Mouse (Mus musculus): ENCODE measurements at regions not wholly inside any gene's neighbourhood (a gene's known extent, or its start where the extent isn't known, plus 50 kb on each side); places are given as distances from the start of the nearest gene placed in this dataset.

GRCm38 (mm10) chr17:9927724-9928123 lies 258.2 kb upstream of the Pabpc6 start:
- Histone ChIP-seq H3K4me3 (replicated peaks in 1 of 3; ENCODE audit: low read depth in 2 of 3, low read length in 2 of 3, poor library complexity in 1 of 3) (no peak overlapping the region), H3K36me3 (replicated peaks in 1 of 2; ENCODE audit: control insufficient read depth in 1 of 2, insufficient read depth in 1 of 2, low read length in 1 of 2) (no peaks in the 10 kb centered on the region), H3K9ac (ENCODE audit: insufficient read depth, low read depth) (no peak overlapping the region), H3K79me2 (replicated peaks; ENCODE audit: control insufficient read depth, extremely low read depth, insufficient read depth, poor library complexity, severe bottlenecking) (no peaks in the 10 kb centered on the region), H3K9me3 (replicated peaks; ENCODE audit: low read length) (no peaks in the 10 kb centered on the region), H3K4me2 (ENCODE audit: insufficient read depth, low read depth, poor library complexity, severe bottlenecking) (no peak overlapping the region), H3K4me1 (ENCODE audit: control insufficient read depth in 1 of 2, insufficient read depth in 2 of 2) (peaks cover 2 to 7% of the 10 kb centered on the region in 2 experiments; a peak in 2 of 4 replicates), H3K27me3 (replicated peaks) (no peaks in the 10 kb centered on the region), H3K27ac (ENCODE audit: insufficient read depth, low read depth) (no peak overlapping the region)
- TF ChIP-seq UBTF (IDR thresholded peaks at IDR 0.05; ENCODE audit: low read depth, low read length) = no peak
- no peak for TF ChIP-seq ZNF384 (IDR thresholded peaks at IDR 0.05; ENCODE audit: low read depth, low read length)
- in situ Hi-C loops (cut with MboI; ENCODE audit: low pct_ligation_motif_present, low pct_unique_long_range_greater_than_20kb, low sequenced_read_pairs) (no loop called here), dilution Hi-C loops (cut with MboI; ENCODE audit: extremely low pct_ligation_motif_present, extremely low pct_unique_long_range_greater_than_20kb, low sequenced_read_pairs) (no loop called here)
- no peak for DNase-seq (ENCODE audit: extremely low read depth)

- Histone ChIP-seq H3K27me3 (replicated peaks) (no peaks in the 10 kb centered on the region), H3K36me3 (replicated peaks in 1 of 2; ENCODE audit: control insufficient read depth in 1 of 2, insufficient read depth in 1 of 2, low read length in 1 of 2) (no peaks in the 10 kb centered on the region), H3K4me1 (ENCODE audit: control insufficient read depth in 1 of 2, insufficient read depth in 2 of 2) (peaks cover 2 to 7% of the 10 kb centered on the region in 2 experiments; a peak in 2 of 4 replicates), H3K4me2 (ENCODE audit: insufficient read depth, low read depth, poor library complexity, severe bottlenecking) (no peak overlapping the region), H3K9me3 (replicated peaks; ENCODE audit: low read length) (no peaks in the 10 kb centered on the region), H3K27ac (ENCODE audit: insufficient read depth, low read depth) (no peak overlapping the region), H3K79me2 (replicated peaks; ENCODE audit: control insufficient read depth, extremely low read depth, insufficient read depth, poor library complexity, severe bottlenecking) (no peaks in the 10 kb centered on the region), H3K4me3 (replicated peaks in 1 of 3; ENCODE audit: low read depth in 2 of 3, low read length in 2 of 3, poor library complexity in 1 of 3) (no peak overlapping the region), H3K9ac (ENCODE audit: insufficient read depth, low read depth) (no peak overlapping the region)
- TF ChIP-seq PAX5 (IDR thresholded peaks at IDR 0.05; ENCODE audit: low read length) (no peak), MXI1 (IDR thresholded peaks at IDR 0.05; ENCODE audit: low read depth, low read length) (no peak), ETS1 (conservative IDR thresholded peaks at IDR 0.05; ENCODE audit: low read depth, low read length) (no peak), GABPA (IDR thresholded peaks at IDR 0.05; ENCODE audit: insufficient replicate concordance, low read depth, low read length) (no peak), RCOR1 (conservative IDR thresholded peaks at IDR 0.05; ENCODE audit: low read depth, low read length) (no peak), JUND (conservative IDR thresholded peaks at IDR 0.05; ENCODE audit: low read depth, low read length) (no peak), MAFK (IDR thresholded peaks at IDR 0.05; ENCODE audit: insufficient replicate concordance, low read length) (no peak), MEF2A (IDR thresholded peaks at IDR 0.05; ENCODE audit: borderline replicate concordance, low read depth, low read length) (no peak), NRF1 (IDR thresholded peaks at IDR 0.05; ENCODE audit: low read depth, low read length) (no peak), USF1 (IDR thresholded peaks at IDR 0.05; ENCODE audit: low read depth, low read length) (no peak), ZMIZ1 (IDR thresholded peaks at IDR 0.05; ENCODE audit: low read depth, low read length) (no peak), E2F4 (IDR thresholded peaks at IDR 0.05; ENCODE audit: insufficient replicate concordance, low read depth, low read length) (no peak), ZC3H11A (IDR thresholded peaks at IDR 0.05; ENCODE audit: low read depth, low read length) (no peak), SMC3 (IDR thresholded peaks at IDR 0.05; ENCODE audit: low read depth, low read length) (no peak), USF2 (conservative IDR thresholded peaks at IDR 0.05; ENCODE audit: low read depth, low read length) (no peak), EP300 (IDR thresholded peaks at IDR 0.05; ENCODE audit: low read length) (no peak), HCFC1 (IDR thresholded peaks at IDR 0.05; ENCODE audit: low read depth, low read length) (no peak), UBTF (IDR thresholded peaks at IDR 0.05; ENCODE audit: low read depth, low read length) (no peak)
- in situ Hi-C loops (cut with MboI; ENCODE audit: low pct_ligation_motif_present, low pct_unique_long_range_greater_than_20kb, low sequenced_read_pairs) = no loop called here
- dilution Hi-C loops (cut with MboI; ENCODE audit: extremely low pct_ligation_motif_present, extremely low pct_unique_long_range_greater_than_20kb, low sequenced_read_pairs) = no loop called here
- no peak for DNase-seq (ENCODE audit: extremely low read depth)
Observed at GRCm38 (mm10) chr17:9926308-9926707, 256.8 kb upstream of the Pabpc6 start.
